Mouse (Mus musculus): Measurements from ENCODE around the gene Xrcc5. TPM values are rescaled to one million over a fixed set of nuclear protein-coding genes. Genes with fewer than 3 reads are reported as not detected.

Gene Xrcc5
- polyA plus RNA-seq, 1 experiment from 2014 or later: 15.9 TPM

DNA sequence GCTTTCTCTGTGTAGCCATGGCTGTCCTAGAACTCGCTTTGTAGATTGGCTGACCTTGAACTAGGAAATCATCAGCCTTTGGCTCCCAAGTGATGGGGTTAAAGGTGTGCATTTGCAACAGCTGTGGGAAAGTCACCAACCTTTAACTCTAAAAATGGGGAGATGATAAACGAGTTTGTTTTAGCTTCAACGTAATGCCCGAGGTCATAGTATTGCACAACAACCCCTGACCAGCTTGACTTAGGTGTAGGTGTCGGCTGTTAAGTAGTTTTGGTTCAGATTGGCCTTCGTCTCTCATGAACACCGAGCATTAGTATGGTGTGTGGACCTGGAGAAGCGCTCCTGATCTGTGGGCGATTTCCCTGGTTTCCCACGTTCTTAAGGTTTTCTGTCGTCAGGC lies 27.6 kb downstream of the Xrcc5 start:
- WGBS: 95% methylated on average over 11 of the region's 11 CpGs
- no peak for ATAC-seq
- 0 out of 2 replicates have a peak, but pooled peaks cover 5% of the 10 kb centered on the region for H3K36me3 ChIP-seq (ENCODE audit: control insufficient read depth, insufficient read depth, low read length)
- no peak overlapping the region for H3K4me3 ChIP-seq (ENCODE audit: low read length)
- no peak overlapping the region for H3K4me2 ChIP-seq (ENCODE audit: low read length)
- H3K9me3 ChIP-seq (ENCODE audit: control insufficient read depth, low read length): no peaks in the 10 kb centered on the region
- H3K27me3 ChIP-seq (replicated peaks; ENCODE audit: control insufficient read depth, insufficient read depth, low read length): no peaks in the 10 kb centered on the region
- H3K9ac ChIP-seq (ENCODE audit: low read depth, low read length): no peak overlapping the region
- H3K27ac ChIP-seq (ENCODE audit: low read depth, low read length): no peak overlapping the region
- H3K4me1 ChIP-seq (ENCODE audit: control insufficient read depth, insufficient read depth, low read depth, low read length): no peaks in the 10 kb centered on the region

DNA sequence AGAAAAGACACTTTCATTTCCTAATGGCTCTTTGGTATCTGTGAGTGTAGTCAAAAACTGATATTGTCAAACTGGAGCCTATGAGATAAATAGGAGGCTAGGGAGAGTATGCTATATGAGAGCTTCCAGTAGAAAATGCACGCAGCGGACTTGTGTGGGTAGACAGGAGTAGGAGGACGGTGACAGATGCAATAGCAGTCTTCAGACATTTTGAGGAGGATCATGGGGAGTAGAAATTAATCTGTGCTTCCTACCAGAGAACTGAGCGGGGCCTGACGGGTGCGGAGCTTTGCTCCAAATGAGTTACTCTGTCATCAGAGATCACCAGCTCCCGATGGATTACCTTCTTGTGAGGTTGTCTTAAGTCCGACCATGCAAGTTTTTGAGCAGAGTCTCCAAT lies 29.6 kb downstream of the Xrcc5 start:
- no peaks in the 10 kb centered on the region for H3K9me3 ChIP-seq (ENCODE audit: control insufficient read depth, low read length)
- H3K27me3 ChIP-seq (replicated peaks; ENCODE audit: control insufficient read depth, insufficient read depth, low read length): no peaks in the 10 kb centered on the region
- ATAC-seq: no peak
- H3K9ac ChIP-seq (ENCODE audit: low read depth, low read length): no peak overlapping the region
- no peaks in the 10 kb centered on the region for H3K36me3 ChIP-seq (ENCODE audit: control insufficient read depth, insufficient read depth, low read length)
- H3K4me3 ChIP-seq (ENCODE audit: low read length): no peak overlapping the region
- no peaks in the 10 kb centered on the region for H3K4me1 ChIP-seq (ENCODE audit: control insufficient read depth, insufficient read depth, low read depth, low read length)
- H3K4me2 ChIP-seq (ENCODE audit: low read length): no peak overlapping the region
- no peak overlapping the region for H3K27ac ChIP-seq (ENCODE audit: low read depth, low read length)
- WGBS: 94% methylated on average over 8 of the region's 8 CpGs

GRCm38 (mm10) chr1:72338341-72338740 lies 31.1 kb downstream of the Xrcc5 start:
- Histone ChIP-seq H3K9me3 (ENCODE audit: control insufficient read depth, low read length) (no peaks in the 10 kb centered on the region), H3K27me3 (replicated peaks; ENCODE audit: control insufficient read depth, insufficient read depth, low read length) (no peaks in the 10 kb centered on the region), H3K9ac (ENCODE audit: low read depth, low read length) (no peak overlapping the region), H3K4me1 (ENCODE audit: control insufficient read depth, insufficient read depth, low read depth, low read length) (no peaks in the 10 kb centered on the region), H3K4me2 (ENCODE audit: low read length) (no peak overlapping the region), H3K27ac (ENCODE audit: low read depth, low read length) (no peak overlapping the region), H3K4me3 (ENCODE audit: low read length) (no peak overlapping the region), H3K36me3 (ENCODE audit: control insufficient read depth, insufficient read depth, low read length) (no peaks in the 10 kb centered on the region; the same call in 1 of the 2 replicates)
- 95% methylated on average over 5 of the region's 5 CpGs for WGBS
- ATAC-seq: no peak

GRCm38 (mm10) chr1:72347873-72348272 lies 40.7 kb downstream of the Xrcc5 start:
- 62% methylated on average over 6 of the region's 6 CpGs for WGBS
- H3K4me3 ChIP-seq (ENCODE audit: low read length): no peak overlapping the region
- H3K4me2 ChIP-seq (ENCODE audit: low read length): no peak overlapping the region
- no peaks in the 10 kb centered on the region; the same call in 1 of the 2 replicates for H3K36me3 ChIP-seq (ENCODE audit: control insufficient read depth, insufficient read depth, low read length)
- no peaks in the 10 kb centered on the region for H3K9me3 ChIP-seq (ENCODE audit: control insufficient read depth, low read length)
- no peak overlapping the region for H3K9ac ChIP-seq (ENCODE audit: low read depth, low read length)
- ATAC-seq: no peak
- H3K27ac ChIP-seq (ENCODE audit: low read depth, low read length): no peak overlapping the region
- no peaks in the 10 kb centered on the region for H3K4me1 ChIP-seq (ENCODE audit: control insufficient read depth, insufficient read depth, low read depth, low read length)
- H3K27me3 ChIP-seq (replicated peaks; ENCODE audit: control insufficient read depth, insufficient read depth, low read length): no peaks in the 10 kb centered on the region

DNA sequence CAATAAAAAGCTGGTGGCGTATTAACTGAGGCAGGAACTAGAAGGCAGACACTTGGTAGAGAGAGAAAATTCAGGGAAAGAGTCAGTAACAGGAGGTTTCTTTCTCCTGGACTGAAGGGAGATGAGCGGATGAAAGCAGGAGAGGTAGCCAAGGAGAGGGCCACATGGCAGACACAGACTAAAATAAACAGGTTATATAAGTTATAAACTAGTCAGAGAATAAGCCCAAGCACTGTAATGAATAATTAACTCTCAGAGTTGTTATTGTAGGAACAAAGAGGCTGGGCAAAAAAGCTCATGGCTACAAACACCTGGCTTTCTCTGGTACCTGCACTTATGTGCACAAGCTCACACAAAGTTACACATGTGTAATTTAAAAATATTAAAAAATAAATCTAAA lies 47.6 kb downstream of the Xrcc5 start:
- 96% methylated on average over 2 of the region's 2 CpGs for WGBS
- Histone ChIP-seq H3K36me3 (ENCODE audit: control insufficient read depth, insufficient read depth, low read length) (peaks cover 3% of the 10 kb centered on the region), H3K9me3 (ENCODE audit: control insufficient read depth, low read length) (no peaks in the 10 kb centered on the region), H3K9ac (ENCODE audit: low read depth, low read length) (no peak overlapping the region), H3K4me2 (ENCODE audit: low read length) (no peak overlapping the region), H3K4me1 (ENCODE audit: control insufficient read depth, insufficient read depth, low read depth, low read length) (no peaks in the 10 kb centered on the region), H3K27me3 (replicated peaks; ENCODE audit: control insufficient read depth, insufficient read depth, low read length) (no peaks in the 10 kb centered on the region), H3K4me3 (ENCODE audit: low read length) (no peak overlapping the region), H3K27ac (ENCODE audit: low read depth, low read length) (no peak overlapping the region)
- no peak for ATAC-seq

DNA sequence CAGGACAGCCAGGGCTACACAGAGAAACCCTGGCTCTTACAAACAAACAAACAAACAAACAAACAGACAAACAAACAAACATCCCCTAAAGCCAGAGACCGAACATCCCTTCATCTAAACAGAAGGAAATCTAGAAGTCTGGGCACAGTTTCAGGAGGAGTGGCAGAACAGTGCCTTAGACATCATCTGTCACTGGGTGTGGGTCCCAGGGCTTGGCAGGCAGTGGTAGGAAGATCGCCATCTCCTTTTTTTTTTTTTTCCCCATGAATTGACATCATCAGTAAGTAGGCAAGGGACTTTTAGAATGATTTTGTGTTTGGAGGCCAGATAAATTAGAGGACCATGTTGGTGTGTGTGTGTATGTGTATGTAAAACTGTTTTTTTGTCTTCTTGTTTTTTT lies 51.0 kb downstream of the Xrcc5 start:
- H3K36me3 ChIP-seq (ENCODE audit: control insufficient read depth, insufficient read depth, low read length): peaks cover 3% of the 10 kb centered on the region
- no peaks in the 10 kb centered on the region for H3K27me3 ChIP-seq (replicated peaks; ENCODE audit: control insufficient read depth, insufficient read depth, low read length)
- H3K9ac ChIP-seq (ENCODE audit: low read depth, low read length): no peak overlapping the region
- H3K4me3 ChIP-seq (ENCODE audit: low read length): no peak overlapping the region
- H3K4me1 ChIP-seq (ENCODE audit: control insufficient read depth, insufficient read depth, low read depth, low read length): no peaks in the 10 kb centered on the region
- no peaks in the 10 kb centered on the region for H3K9me3 ChIP-seq (ENCODE audit: control insufficient read depth, low read length)
- 79% methylated on average over 2 of the region's 2 CpGs for WGBS
- no peak overlapping the region for H3K27ac ChIP-seq (ENCODE audit: low read depth, low read length)
- no peak for ATAC-seq
- no peak overlapping the region for H3K4me2 ChIP-seq (ENCODE audit: low read length)

- no peak overlapping the region for H3K27ac ChIP-seq (ENCODE audit: low read depth, low read length)
- no peak overlapping the region for H3K4me3 ChIP-seq (ENCODE audit: low read length)
- no peaks in the 10 kb centered on the region for H3K27me3 ChIP-seq (replicated peaks; ENCODE audit: control insufficient read depth, insufficient read depth, low read length)
- H3K9me3 ChIP-seq (ENCODE audit: control insufficient read depth, low read length): no peaks in the 10 kb centered on the region
- no peak overlapping the region for H3K4me2 ChIP-seq (ENCODE audit: low read length)
- WGBS: 100% methylated on average over 2 of the region's 2 CpGs
- H3K36me3 ChIP-seq (ENCODE audit: control insufficient read depth, insufficient read depth, low read length): peaks cover 3% of the 10 kb centered on the region
- H3K4me1 ChIP-seq (ENCODE audit: control insufficient read depth, insufficient read depth, low read depth, low read length): no peaks in the 10 kb centered on the region
- no peak overlapping the region for H3K9ac ChIP-seq (ENCODE audit: low read depth, low read length)
- ATAC-seq: no peak
These were observed 52.2 kb downstream of the Xrcc5 start for GRCm38 (mm10) chr1:72359462-72359861.

DNA sequence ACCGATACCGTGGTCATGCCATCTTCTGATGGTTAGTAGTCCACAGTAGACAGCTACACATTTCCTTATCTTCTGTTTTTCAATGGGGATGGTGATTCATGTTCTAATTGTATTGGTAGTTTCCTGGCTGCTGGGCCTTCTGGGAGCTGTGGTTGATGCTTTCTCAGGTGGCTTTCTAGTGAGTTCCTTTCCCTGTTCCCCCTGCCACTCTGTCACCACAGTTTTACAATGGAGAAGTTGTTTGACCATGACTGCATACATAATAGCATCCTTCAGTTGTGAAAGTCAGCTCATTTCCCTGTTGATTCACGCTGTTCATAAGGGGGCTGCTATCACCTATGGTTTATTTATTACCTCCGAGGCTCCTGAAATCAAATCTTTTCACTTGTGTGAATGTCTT lies 53.6 kb downstream of the Xrcc5 start:
- H3K27me3 ChIP-seq (replicated peaks; ENCODE audit: control insufficient read depth, insufficient read depth, low read length): no peaks in the 10 kb centered on the region
- ATAC-seq: no peak
- peaks cover 3% of the 10 kb centered on the region for H3K36me3 ChIP-seq (ENCODE audit: control insufficient read depth, insufficient read depth, low read length)
- H3K9me3 ChIP-seq (ENCODE audit: control insufficient read depth, low read length): no peaks in the 10 kb centered on the region
- H3K4me2 ChIP-seq (ENCODE audit: low read length): no peak overlapping the region
- no peaks in the 10 kb centered on the region for H3K4me1 ChIP-seq (ENCODE audit: control insufficient read depth, insufficient read depth, low read depth, low read length)
- H3K9ac ChIP-seq (ENCODE audit: low read depth, low read length): no peak overlapping the region
- no peak overlapping the region for H3K27ac ChIP-seq (ENCODE audit: low read depth, low read length)
- WGBS: 95% methylated on average over 4 of the region's 4 CpGs
- H3K4me3 ChIP-seq (ENCODE audit: low read length): no peak overlapping the region

GRCm38 (mm10) chr1:72364661-72365060 lies 57.4 kb downstream of the Xrcc5 start:
- Histone ChIP-seq H3K4me2 (ENCODE audit: low read length) (no peak overlapping the region), H3K27ac (ENCODE audit: low read depth, low read length) (no peak overlapping the region), H3K4me3 (ENCODE audit: low read length) (no peak overlapping the region), H3K36me3 (ENCODE audit: control insufficient read depth, insufficient read depth, low read length) (no peaks in the 10 kb centered on the region), H3K9me3 (ENCODE audit: control insufficient read depth, low read length) (no peaks in the 10 kb centered on the region), H3K4me1 (ENCODE audit: control insufficient read depth, insufficient read depth, low read depth, low read length) (no peaks in the 10 kb centered on the region), H3K27me3 (replicated peaks; ENCODE audit: control insufficient read depth, insufficient read depth, low read length) (no peaks in the 10 kb centered on the region), H3K9ac (ENCODE audit: low read depth, low read length) (no peak overlapping the region)
- ATAC-seq: no peak
- 75% methylated on average over 8 of the region's 8 CpGs for WGBS

DNA sequence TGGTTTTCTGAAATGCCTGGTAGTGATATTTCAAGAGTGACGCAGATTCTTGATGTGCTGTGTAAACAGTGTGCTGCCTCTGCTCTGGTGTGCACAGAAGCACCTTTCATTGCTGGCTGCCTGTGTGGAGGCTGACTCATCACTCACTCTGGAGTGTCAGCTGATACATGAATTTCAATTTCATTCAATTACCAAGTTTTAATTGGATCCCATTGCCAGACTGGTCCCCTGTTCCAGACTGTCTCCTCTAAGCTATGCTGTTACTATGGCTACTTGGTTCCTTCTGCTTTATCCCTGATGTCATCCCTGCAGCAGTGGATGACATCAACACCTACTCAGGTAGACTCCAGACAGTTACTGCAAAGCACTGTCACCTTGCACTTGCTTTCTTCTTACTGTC lies 65.3 kb downstream of the Xrcc5 start:
- H3K27ac ChIP-seq (ENCODE audit: low read depth, low read length): no peak overlapping the region

More for the DNA sequence above, 65.3 kb downstream of the Xrcc5 start:
- H3K9ac ChIP-seq (ENCODE audit: low read depth, low read length): no peak overlapping the region
- no peaks in the 10 kb centered on the region for H3K9me3 ChIP-seq (ENCODE audit: control insufficient read depth, low read length)
- 50% methylated on average over 1 of the region's 1 CpGs for WGBS
- no peaks in the 10 kb centered on the region for H3K27me3 ChIP-seq (replicated peaks; ENCODE audit: control insufficient read depth, insufficient read depth, low read length)
- H3K4me3 ChIP-seq (ENCODE audit: low read length): no peak overlapping the region
- H3K4me1 ChIP-seq (ENCODE audit: control insufficient read depth, insufficient read depth, low read depth, low read length): no peaks in the 10 kb centered on the region
- no peak overlapping the region for H3K4me2 ChIP-seq (ENCODE audit: low read length)
- peak; percentile 90 for ATAC-seq
- H3K36me3 ChIP-seq (ENCODE audit: control insufficient read depth, insufficient read depth, low read length): no peaks in the 10 kb centered on the region
